Mouse (Mus musculus) G1E (cell line): ENCODE measurements at regions not wholly inside any gene's neighbourhood (a gene's known extent, or its start where the extent isn't known, plus 50 kb on each side); places are given as distances from the start of the nearest gene placed in this dataset.

ENCODE experiments used
- ATAC-seq: 2 replicates; pipeline ENCODE4 v1.8.0; 2016; ENCODE audit warnings: mild to moderate bottlenecking; ENCODE audit not compliant: insufficient number of reproducible peaks, poor library complexity, low FRiP score, severe bottlenecking; ENCODE audit errors: extremely low read depth
- DNase-seq: peaks from one replicate; pipeline ENCODE4 v3.0.0; 2012; ENCODE audit warnings: low spot score
- H3K27me3 ChIP-seq: 2 replicates; pipeline ENCODE4 v1.6.1; 2012; ENCODE audit warnings: mild to moderate bottlenecking, low read length, inconsistent platforms; ENCODE audit not compliant: insufficient read depth
- H3K36me3 ChIP-seq: replicated peaks from 2 replicates; pipeline ENCODE3; 2012; ENCODE audit warnings: mild to moderate bottlenecking, inconsistent platforms
- H3K4me1 ChIP-seq: 2 replicates; pipeline ENCODE4 v1.6.1; 2012; ENCODE audit warnings: low read depth, low read length, inconsistent platforms, mixed read lengths; ENCODE audit not compliant: insufficient read depth
- H3K4me3 ChIP-seq: 2 replicates; pipeline ENCODE4 v1.5.1; 2012; ENCODE audit warnings: low read depth, mild to moderate bottlenecking, inconsistent platforms, low read length, moderate library complexity, mixed read lengths
- H3K9me3 ChIP-seq: replicated peaks from 2 replicates; pipeline ENCODE4 v1.6.1; 2012; ENCODE audit warnings: inconsistent platforms
- CTCF ChIP-seq: IDR thresholded peaks from 2 replicates; pipeline ENCODE4 v1.5.1; 2012; ENCODE audit warnings: low read depth, low read length, inconsistent platforms, mixed read lengths
- GATA1 ChIP-seq: IDR thresholded peaks from 2 replicates; pipeline ENCODE4 v1.6.1; 2012; ENCODE audit warnings: borderline replicate concordance, low read length, inconsistent platforms, mixed read lengths
- GATA2 ChIP-seq: IDR thresholded peaks from 2 replicates; pipeline ENCODE4 v1.6.1; 2012; ENCODE audit warnings: low read depth, low read length, inconsistent platforms, borderline replicate concordance
- POLR2AphosphoS5 ChIP-seq: IDR thresholded peaks from 2 replicates; pipeline ENCODE4 v1.6.1; 2012; ENCODE audit warnings: low read depth, low read length, inconsistent platforms; ENCODE audit not compliant: insufficient replicate concordance
- TAL1 ChIP-seq: conservative IDR thresholded peaks from 2 replicates; pipeline ENCODE4 v1.6.1; 2012; ENCODE audit warnings: low read depth, low read length, inconsistent platforms, mixed read lengths

- Histone ChIP-seq H3K9me3 (no peaks in the 10 kb centered on the region), H3K4me3 (no peak overlapping the region), H3K36me3 (no peaks in the 10 kb centered on the region), H3K4me1 (peaks cover 15% of the 10 kb centered on the region), H3K27me3 (no peaks in the 10 kb centered on the region)
- no peak for DNase-seq
- no peak for ATAC-seq
- no peak for TF ChIP-seq GATA1
- TF ChIP-seq TAL1, result no peak
- no peak for TF ChIP-seq GATA2
- TF ChIP-seq POLR2AphosphoS5, result no peak
- TF ChIP-seq CTCF, result no peak
Observed at GRCm38 (mm10) chr10:8016741-8017140, 60.7 kb upstream of the Tab2 start.

DNA sequence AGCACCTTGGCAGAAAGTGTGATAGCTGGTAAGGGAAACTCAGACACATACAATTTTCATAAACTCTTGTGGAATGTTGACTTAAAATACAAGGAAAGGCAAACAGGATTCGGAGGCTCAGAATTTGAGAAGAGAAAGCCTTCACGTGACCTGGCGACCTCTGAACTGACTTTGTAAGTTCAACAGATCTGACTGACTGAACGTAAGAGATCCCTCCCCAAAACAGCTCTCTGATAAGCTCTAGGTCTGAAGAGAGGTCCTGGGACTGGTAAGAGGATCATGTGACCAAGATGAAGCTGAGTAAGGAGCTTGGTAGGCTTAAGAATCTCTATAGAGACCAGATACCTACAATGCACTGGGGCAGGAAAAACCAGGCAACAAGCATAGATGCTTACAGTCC lies 55.7 kb upstream of the Tab2 start:
- no peak for DNase-seq
- Histone ChIP-seq H3K4me1 (no peaks in the 10 kb centered on the region), H3K9me3 (no peaks in the 10 kb centered on the region), H3K4me3 (no peak overlapping the region), H3K27me3 (no peaks in the 10 kb centered on the region), H3K36me3 (no peaks in the 10 kb centered on the region)
- ATAC-seq, result no peak
- TF ChIP-seq TAL1 (no peak), GATA1 (no peak), CTCF (no peak), GATA2 (no peak), POLR2AphosphoS5 (no peak)

DNA sequence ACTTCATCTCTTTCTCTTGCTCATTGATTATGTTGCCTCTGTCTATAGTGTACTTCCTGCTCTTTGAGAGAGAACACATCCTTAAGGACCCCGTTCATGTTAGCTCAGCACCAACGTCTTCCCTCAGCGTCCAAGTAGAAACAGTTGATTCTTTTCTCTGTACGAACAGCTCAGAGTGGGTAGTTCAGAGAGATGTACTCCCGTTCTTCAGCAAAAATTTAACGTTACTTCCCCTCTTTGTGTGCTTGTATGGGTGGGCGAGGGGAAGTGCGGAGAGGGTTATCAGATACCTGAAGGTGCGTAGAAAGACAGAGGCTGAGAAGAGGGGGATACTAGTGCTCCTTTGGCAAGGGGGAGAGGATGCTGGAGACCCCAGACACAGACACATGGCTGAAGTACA lies 55.1 kb upstream of the Tab2 start:
- no peak for DNase-seq

DNA sequence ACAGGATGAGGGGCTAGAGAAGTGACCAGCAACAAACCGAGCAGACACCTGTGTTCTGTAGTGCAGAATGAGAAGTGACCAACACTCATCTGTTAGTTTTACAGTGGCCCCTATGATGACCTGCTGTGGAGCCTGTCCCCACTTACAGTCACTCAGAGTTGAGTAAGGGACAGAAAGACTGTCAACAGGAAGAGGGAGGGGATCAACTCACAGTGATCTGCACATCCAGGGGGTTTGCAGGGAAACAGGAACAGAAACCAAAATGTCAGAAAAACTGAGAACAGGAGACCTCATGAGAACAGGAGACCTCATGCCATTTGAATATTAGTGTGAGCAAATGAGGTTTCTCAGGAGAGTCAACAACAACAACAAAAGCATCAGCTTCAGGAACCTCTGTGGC lies 53.8 kb upstream of the Tab2 start:
- no peaks in the 10 kb centered on the region for H3K4me1 ChIP-seq
- no peak overlapping the region for H3K4me3 ChIP-seq
- no peaks in the 10 kb centered on the region for H3K36me3 ChIP-seq
- no peak for DNase-seq
- H3K9me3 ChIP-seq, result no peaks in the 10 kb centered on the region
- TF ChIP-seq POLR2AphosphoS5 (no peak), TAL1 (no peak), CTCF (no peak)
- H3K27me3 ChIP-seq, result peaks cover 2% of the 10 kb centered on the region; the same call in 1 of the 2 replicates
- ATAC-seq, result no peak

More for the DNA sequence above, 55.1 kb upstream of the Tab2 start:
- H3K36me3 ChIP-seq, result no peaks in the 10 kb centered on the region
- H3K4me3 ChIP-seq, result no peak overlapping the region
- H3K27me3 ChIP-seq, result peaks cover under 1% of the 10 kb centered on the region; the same call in 1 of the 2 replicates
- TF ChIP-seq CTCF, result no peak
- TF ChIP-seq GATA1, result no peak
- TF ChIP-seq TAL1, result no peak
- TF ChIP-seq POLR2AphosphoS5, result no peak
- no peak for TF ChIP-seq GATA2
- no peaks in the 10 kb centered on the region for H3K4me1 ChIP-seq
- no peak for ATAC-seq
- H3K9me3 ChIP-seq, result no peaks in the 10 kb centered on the region

DNA sequence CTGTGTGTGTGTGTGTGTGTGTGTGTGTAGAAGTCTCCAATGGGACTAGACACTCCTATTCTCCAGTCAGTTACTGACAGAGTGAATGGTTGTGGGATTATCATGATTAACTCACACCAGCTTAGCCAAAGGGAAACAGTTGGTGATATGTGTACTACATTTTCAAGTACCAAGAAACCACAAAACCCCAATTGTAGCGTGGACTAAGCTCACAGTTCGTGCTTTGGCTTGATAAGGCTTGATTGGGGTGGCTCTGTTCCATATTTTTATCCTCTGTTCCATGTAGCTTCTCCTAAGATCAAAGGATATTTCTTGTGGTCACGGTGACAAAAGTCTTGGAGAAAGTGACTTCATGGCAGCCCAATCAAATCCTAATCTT lies 51.9 kb upstream of the Tab2 start:
- no peak overlapping the region for H3K4me3 ChIP-seq
- H3K4me1 ChIP-seq, result no peaks in the 10 kb centered on the region
- TF ChIP-seq CTCF, result no peak
- no peak for TF ChIP-seq GATA1
- TF ChIP-seq GATA2, result no peak
- no peak for TF ChIP-seq TAL1
- peaks cover 2% of the 10 kb centered on the region; the same call in 1 of the 2 replicates for H3K27me3 ChIP-seq
- ATAC-seq (0 out of 2 replicates have a peak, but pooled peaks have one; percentile 8), DNase-seq (no peak)
- H3K36me3 ChIP-seq, result no peaks in the 10 kb centered on the region
- H3K9me3 ChIP-seq, result no peaks in the 10 kb centered on the region

GRCm38 (mm10) chr10:8007286-8007989 lies 51.4 kb upstream of the Tab2 start:
- TF ChIP-seq CTCF, result no peak
- no peak for TF ChIP-seq GATA2
- no peak for TF ChIP-seq POLR2AphosphoS5
- TF ChIP-seq TAL1, result no peak
- no peak for TF ChIP-seq GATA1
- H3K4me1 ChIP-seq, result no peaks in the 10 kb centered on the region
- no peak for DNase-seq
- H3K36me3 ChIP-seq, result no peaks in the 10 kb centered on the region
- H3K27me3 ChIP-seq, result peaks cover 2% of the 10 kb centered on the region; the same call in 1 of the 2 replicates
- no peak overlapping the region for H3K4me3 ChIP-seq
- H3K9me3 ChIP-seq, result no peaks in the 10 kb centered on the region
- ATAC-seq, result no peak
